Mouse (Mus musculus) forebrain, embryonic 13.5 days (tissue): Measurements from ENCODE around the gene Nus1. TPM values are rescaled to one million over a fixed set of nuclear protein-coding genes. Genes with fewer than 3 reads are reported as not detected.

Experiments
- ATAC-seq: fragments of 200-750 bp; cut with Nextera tagmentation; 2 replicates; pipeline ENCODE4 v1.8.0; 2017
- H3K27ac ChIP-seq: fragments of 300-500 bp; sonication (generic); 2 replicates; pipeline ENCODE4 v1.5.1; 2015; ENCODE audit warnings: inconsistent platforms, mild to moderate bottlenecking, moderate library complexity
- H3K27me3 ChIP-seq: fragments of 300-500 bp; sonication (generic); 2 replicates; pipeline ENCODE4 v1.6.1; 2015; ENCODE audit warnings: mild to moderate bottlenecking, inconsistent platforms
- H3K36me3 ChIP-seq: fragments of 300-500 bp; sonication (generic); 2 replicates; pipeline ENCODE4 v1.6.1; 2015; ENCODE audit warnings: mild to moderate bottlenecking, inconsistent platforms; ENCODE audit not compliant: poor library complexity, severe bottlenecking
- H3K4me1 ChIP-seq: fragments of 300-500 bp; sonication (generic); 2 replicates; pipeline ENCODE4 v1.6.1; 2015; ENCODE audit warnings: inconsistent platforms
- H3K4me2 ChIP-seq: fragments of 300-500 bp; sonication (generic); 2 replicates; pipeline ENCODE4 v1.6.1; 2015; ENCODE audit warnings: inconsistent platforms, mild to moderate bottlenecking, moderate library complexity
- H3K4me3 ChIP-seq: fragments of 300-500 bp; sonication (generic); 2 replicates; pipeline ENCODE4 v1.5.1; 2015; ENCODE audit warnings: mild to moderate bottlenecking, inconsistent platforms
- H3K9ac ChIP-seq: fragments of 300-500 bp; sonication (generic); 2 replicates; pipeline ENCODE4 v1.6.1; 2015; ENCODE audit warnings: mild to moderate bottlenecking, inconsistent platforms
- H3K9me3 ChIP-seq: fragments of 300-500 bp; sonication (generic); replicated peaks from 2 replicates; pipeline ENCODE4 v1.6.1; 2016; ENCODE audit warnings: inconsistent platforms
- WGBS: fragments of 180-500 bp; shearing (Covaris S2); methylation state at CpG from one replicate; pipeline ENCODE4 v1.1.7; 2015; 5-methylcytosine and 5-hydroxymethylcytosine counted together
- polyA plus RNA-seq: library from polyadenylated mRNA; unstranded; fragments of >200 nt; fragmentation: Nextera tagmentation; extraction: Ambion mirVana; gene quantifications from 2 replicates; pipeline ENCODE4 v1.2.1, GENCODE M21; 2015

The Nus1 gene
- polyA plus RNA-seq, result 13.7 and 14.4 TPM in 2 replicates

- Histone ChIP-seq H3K4me2 (peak within 1 kb of the TSS; percentile 74), H3K27ac (peak within 1 kb of the TSS; percentile 94), H3K9me3 (no peaks in the 10 kb centered on the region), H3K9ac (peak within 1 kb of the TSS; percentile 92), H3K4me3 (peak within 1 kb of the TSS; percentile 96), H3K27me3 (peaks cover 5% of the 10 kb centered on the region), H3K4me1 (peaks cover 34% of the 10 kb centered on the region), H3K36me3 (no peaks in the 10 kb centered on the region)
- peak; percentile 99 for ATAC-seq
- 1% methylated on average over 52 of the region's 79 CpGs for WGBS
Measured at GRCm38 (mm10) chr10:52417299-52417997, at the start of gene Nus1. Nus1 (plus strand) TSS chr10:52417547.

- 89% methylated on average over 4 of the region's 4 CpGs for WGBS
Measured at GRCm38 (mm10) chr10:52368376-52368775, 49.0 kb upstream of the Nus1 start.

DNA sequence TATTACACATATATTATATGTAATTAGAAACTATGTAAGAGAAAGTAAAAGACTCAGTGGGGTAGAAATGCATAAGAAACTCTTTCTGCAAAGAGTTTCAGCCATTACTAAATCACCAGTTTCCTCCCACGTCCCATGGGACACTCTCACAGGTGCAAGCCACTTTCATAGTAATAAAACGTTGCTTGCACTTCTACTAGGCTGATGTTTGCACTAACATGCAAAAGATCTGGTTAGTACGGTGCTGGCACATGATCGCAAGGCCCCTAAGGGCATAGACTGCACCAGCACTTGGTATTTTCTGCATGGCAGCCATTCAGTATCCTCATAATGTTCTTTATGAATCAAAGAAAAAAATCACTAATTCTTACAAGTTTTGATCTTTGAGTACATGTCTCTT lies 43.5 kb upstream of the Nus1 start:
- Histone ChIP-seq H3K4me2 (no peak overlapping the region), H3K27me3 (no peaks in the 10 kb centered on the region), H3K9ac (no peak overlapping the region), H3K27ac (no peak overlapping the region), H3K9me3 (no peaks in the 10 kb centered on the region), H3K4me3 (no peak overlapping the region), H3K4me1 (peaks cover 10% of the 10 kb centered on the region; the same call in 1 of the 2 replicates), H3K36me3 (no peaks in the 10 kb centered on the region)
- 84% methylated on average over 4 of the region's 4 CpGs for WGBS
- ATAC-seq, result no peak

More at GRCm38 (mm10) chr10:52368376-52368775, 49.0 kb upstream of the Nus1 start:
- Histone ChIP-seq H3K27ac (no peak overlapping the region), H3K4me3 (no peak overlapping the region), H3K9me3 (no peaks in the 10 kb centered on the region), H3K9ac (no peak overlapping the region), H3K36me3 (no peaks in the 10 kb centered on the region), H3K4me1 (no peaks in the 10 kb centered on the region), H3K4me2 (no peak overlapping the region), H3K27me3 (no peaks in the 10 kb centered on the region)
- ATAC-seq, result no peak

DNA sequence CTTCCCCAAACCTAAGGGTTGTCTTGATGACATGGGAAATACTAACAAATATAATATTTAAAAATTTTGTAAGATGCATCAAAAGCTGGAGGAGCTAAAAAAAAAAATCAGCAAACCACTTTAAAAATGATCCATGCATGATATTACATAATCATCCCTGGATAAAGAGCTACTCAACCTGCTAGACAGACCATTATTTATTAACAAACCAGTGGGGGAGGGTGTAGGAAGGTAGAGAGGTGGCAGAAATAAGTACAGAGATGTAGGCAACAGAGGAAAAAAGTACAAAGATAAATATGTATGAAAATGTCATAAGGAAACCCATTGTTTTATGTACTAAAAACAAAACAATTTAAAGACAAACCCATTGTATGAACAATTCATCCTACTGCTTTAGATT lies 42.7 kb upstream of the Nus1 start:
- Histone ChIP-seq H3K36me3 (no peaks in the 10 kb centered on the region), H3K4me1 (peaks cover 18% of the 10 kb centered on the region), H3K27me3 (no peaks in the 10 kb centered on the region), H3K4me2 (no peak overlapping the region), H3K9ac (no peak overlapping the region), H3K4me3 (no peak overlapping the region), H3K27ac (no peak overlapping the region), H3K9me3 (no peaks in the 10 kb centered on the region)
- ATAC-seq, result no peak

- no peak overlapping the region for H3K27ac ChIP-seq
- H3K27me3 ChIP-seq, result no peaks in the 10 kb centered on the region
- H3K9ac ChIP-seq, result no peak overlapping the region
- H3K36me3 ChIP-seq, result no peaks in the 10 kb centered on the region
- H3K9me3 ChIP-seq, result no peaks in the 10 kb centered on the region
- no peak overlapping the region for H3K4me3 ChIP-seq
- no peak for ATAC-seq
- no peak overlapping the region for H3K4me2 ChIP-seq
- 95% methylated on average over 2 of the region's 2 CpGs for WGBS
- peaks cover 20% of the 10 kb centered on the region for H3K4me1 ChIP-seq
Measured at GRCm38 (mm10) chr10:52376422-52376821, 40.9 kb upstream of the Nus1 start.

GRCm38 (mm10) chr10:52377813-52378212 lies 39.5 kb upstream of the Nus1 start:
- H3K4me2 ChIP-seq, result no peak overlapping the region
- no peak overlapping the region for H3K9ac ChIP-seq
- H3K27ac ChIP-seq, result no peak overlapping the region
- no peaks in the 10 kb centered on the region for H3K9me3 ChIP-seq
- H3K27me3 ChIP-seq, result no peaks in the 10 kb centered on the region
- H3K4me3 ChIP-seq, result no peak overlapping the region
- ATAC-seq, result no peak
- WGBS, result 90% methylated on average over 2 of the region's 2 CpGs
- peaks cover 23% of the 10 kb centered on the region for H3K4me1 ChIP-seq
- H3K36me3 ChIP-seq, result no peaks in the 10 kb centered on the region

GRCm38 (mm10) chr10:52381321-52381801 lies 36.0 kb upstream of the Nus1 start:
- H3K9me3 ChIP-seq, result no peaks in the 10 kb centered on the region
- no peaks in the 10 kb centered on the region for H3K27me3 ChIP-seq
- H3K9ac ChIP-seq, result peak overlapping the region; percentile 95
- peak overlapping the region; percentile 83 for H3K4me2 ChIP-seq
- H3K36me3 ChIP-seq, result no peaks in the 10 kb centered on the region
- H3K4me3 ChIP-seq, result peak overlapping the region; percentile 87
- 0% methylated on average over 19 of the region's 19 CpGs for WGBS
- H3K4me1 ChIP-seq, result peaks cover 26% of the 10 kb centered on the region
- ATAC-seq, result peak; percentile 54
- peak overlapping the region; percentile 93 for H3K27ac ChIP-seq

DNA sequence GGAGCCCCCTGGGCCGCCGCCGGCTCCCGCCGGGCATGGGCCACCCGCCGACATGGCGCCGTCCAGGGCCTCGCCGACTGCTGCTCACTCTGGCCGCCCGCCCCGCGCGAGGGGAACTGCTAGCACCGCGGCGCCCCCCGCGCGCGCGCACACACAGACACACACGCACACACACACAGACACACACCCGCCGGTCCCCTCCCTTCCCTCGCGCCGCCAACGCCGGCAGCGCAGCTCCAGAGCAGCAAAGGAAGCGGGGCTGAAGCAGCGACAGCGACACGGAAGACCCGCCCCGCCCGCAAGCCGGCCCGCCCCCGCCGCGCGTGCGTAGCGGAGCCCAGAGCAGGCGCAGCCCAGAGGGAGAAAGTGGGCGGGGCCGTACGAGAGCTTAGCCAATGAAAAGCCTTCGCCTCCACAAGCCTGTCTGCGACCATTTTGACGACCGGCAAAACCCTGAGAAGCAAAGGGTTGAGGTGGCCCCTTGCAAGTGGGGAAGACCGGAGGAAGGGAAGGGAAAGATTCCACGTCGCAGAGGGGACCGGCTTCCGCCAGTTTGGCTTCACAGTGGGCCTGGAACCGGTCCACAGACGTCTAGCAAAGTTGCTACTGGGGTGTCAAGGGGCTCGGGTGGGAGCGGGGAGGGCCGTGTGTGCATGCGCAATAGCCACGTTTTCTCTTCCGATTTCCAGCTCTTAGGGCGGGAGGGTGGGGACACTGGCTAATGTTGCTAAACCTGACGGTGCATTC lies 35.3 kb upstream of the Nus1 start, which contains the start of gene Gopc:
TSS of gene Gopc (minus strand) at position 280 of the 747 bp plus-strand sequence.
- Histone ChIP-seq H3K4me3 (peak within 1 kb of the TSS; percentile 87), H3K27me3 (no peaks in the 10 kb centered on the region), H3K4me1 (peaks cover 26% of the 10 kb centered on the region), H3K9ac (peak within 1 kb of the TSS; percentile 95), H3K9me3 (no peaks in the 10 kb centered on the region), H3K36me3 (no peaks in the 10 kb centered on the region), H3K4me2 (peak within 1 kb of the TSS; percentile 83), H3K27ac (peak within 1 kb of the TSS; percentile 93)
- WGBS, result under 1% methylated on average over 56 of the region's 71 CpGs
- ATAC-seq, result peak; percentile 98

DNA sequence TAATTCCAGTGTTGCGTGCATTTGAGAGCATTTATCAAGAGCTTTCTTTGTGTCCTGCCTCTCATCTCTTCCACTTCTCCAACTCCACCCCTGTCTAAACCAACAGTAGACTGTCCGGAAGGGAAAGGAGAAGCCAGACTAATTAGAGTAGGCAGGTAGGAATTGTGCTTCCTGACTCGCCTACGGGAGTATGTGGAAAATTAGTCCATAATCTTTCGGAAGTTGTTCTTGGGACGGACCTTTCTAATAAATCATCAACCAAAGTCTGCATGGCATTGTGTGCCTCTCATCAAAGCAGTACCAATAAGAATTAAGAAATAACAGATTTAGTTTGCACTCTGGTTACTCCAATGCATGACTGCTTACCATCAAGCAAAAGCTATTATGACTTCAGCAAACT lies 34.3 kb upstream of the Nus1 start:
- peaks cover 23% of the 10 kb centered on the region for H3K4me1 ChIP-seq
- H3K36me3 ChIP-seq, result no peaks in the 10 kb centered on the region
- H3K4me2 ChIP-seq, result peak overlapping the region; percentile 83
- H3K9me3 ChIP-seq, result no peaks in the 10 kb centered on the region
- no peak overlapping the region for H3K9ac ChIP-seq
- H3K4me3 ChIP-seq, result peak overlapping the region; percentile 87
- WGBS, result 88% methylated on average over 6 of the region's 6 CpGs
- H3K27ac ChIP-seq, result no peak overlapping the region
- ATAC-seq, result no peak
- no peaks in the 10 kb centered on the region for H3K27me3 ChIP-seq

- Histone ChIP-seq H3K9ac (no peak overlapping the region), H3K36me3 (no peaks in the 10 kb centered on the region), H3K4me3 (no peak overlapping the region), H3K4me1 (peaks cover 18% of the 10 kb centered on the region), H3K27ac (no peak overlapping the region), H3K4me2 (no peak overlapping the region), H3K9me3 (no peaks in the 10 kb centered on the region), H3K27me3 (no peaks in the 10 kb centered on the region)
- ATAC-seq, result no peak
- 88% methylated on average over 1 of the region's 1 CpGs for WGBS
Measured at GRCm38 (mm10) chr10:52383522-52383921, 33.8 kb upstream of the Nus1 start.

DNA sequence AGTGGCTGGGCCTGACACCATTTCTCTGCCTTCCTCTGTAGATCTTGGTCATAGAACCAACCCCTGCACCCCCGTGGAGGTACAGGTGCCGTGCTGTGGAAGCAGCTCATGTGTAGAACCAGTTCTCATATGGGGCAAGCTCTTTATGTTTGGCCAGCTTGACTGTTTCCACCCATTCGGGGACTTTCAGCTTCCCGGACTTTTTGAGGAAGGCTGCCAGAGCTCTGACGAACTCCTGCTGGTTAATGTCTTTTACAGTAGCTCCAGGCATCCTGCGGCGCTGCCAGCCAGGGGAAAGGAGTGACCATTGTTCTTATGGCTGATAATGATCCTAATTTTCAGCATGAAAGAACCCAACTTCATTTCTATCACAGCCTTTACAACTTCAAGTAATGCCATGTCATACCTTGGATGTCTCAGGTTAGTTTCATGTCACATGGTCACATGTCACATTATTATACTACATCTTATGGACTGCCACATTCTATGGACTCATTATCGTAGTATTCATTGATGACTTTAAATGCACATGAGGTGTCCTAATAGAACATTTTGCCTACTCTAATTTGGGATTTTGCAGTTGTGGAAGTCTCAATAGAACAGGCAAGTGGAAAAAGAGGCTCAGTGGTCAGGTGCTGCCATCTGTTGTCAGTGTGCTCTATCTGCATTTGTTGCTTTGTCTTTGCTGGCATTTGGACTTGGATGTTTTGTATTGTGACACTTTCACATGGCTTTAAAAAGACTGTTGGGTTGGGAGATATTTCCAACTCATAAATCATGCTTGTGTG lies 32.3 kb upstream of the Nus1 start:
- Histone ChIP-seq H3K4me2 (no peak overlapping the region), H3K27ac (no peak overlapping the region), H3K9ac (no peak overlapping the region), H3K9me3 (no peaks in the 10 kb centered on the region), H3K27me3 (no peaks in the 10 kb centered on the region), H3K4me3 (no peak overlapping the region), H3K36me3 (no peaks in the 10 kb centered on the region), H3K4me1 (peaks cover 6% of the 10 kb centered on the region)
- no peak for ATAC-seq
- WGBS, result 38% methylated on average over 8 of the region's 8 CpGs

GRCm38 (mm10) chr10:52387192-52387591 lies 30.2 kb upstream of the Nus1 start:
- ATAC-seq, result no peak
- Histone ChIP-seq H3K9me3 (no peaks in the 10 kb centered on the region), H3K36me3 (no peaks in the 10 kb centered on the region), H3K9ac (no peak overlapping the region), H3K4me2 (no peak overlapping the region), H3K4me3 (no peak overlapping the region), H3K4me1 (peaks cover 6% of the 10 kb centered on the region), H3K27me3 (no peaks in the 10 kb centered on the region), H3K27ac (no peak overlapping the region)
- 71% methylated on average over 4 of the region's 4 CpGs for WGBS
